Mouse (Mus musculus): ENCODE data around the gene Ndufaf2. TPM values are rescaled to one million over a fixed set of nuclear protein-coding genes. Genes with fewer than 3 reads are reported as not detected.

Ndufaf2 gene
- polyA plus RNA-seq, 1 experiment from 2014 or later, result 59.3 TPM

- no peak overlapping the region for H3K9ac ChIP-seq
- H3K9me3 ChIP-seq, result no peaks in the 10 kb centered on the region
- H3K4me2 ChIP-seq, result no peak overlapping the region
- H3K27ac ChIP-seq, result no peak overlapping the region
- H3K36me3 ChIP-seq, result no peaks in the 10 kb centered on the region
- 56% methylated on average over 6 of the region's 6 CpGs for WGBS
- no peaks in the 10 kb centered on the region for H3K27me3 ChIP-seq
- no peak overlapping the region for H3K4me3 ChIP-seq
- H3K4me1 ChIP-seq, result no peaks in the 10 kb centered on the region
- no peak for ATAC-seq (ENCODE audit: insufficient number of reproducible peaks, low FRiP score, low TSS enrichment, low read depth)
Measured at GRCm38 (mm10) chr13:108132031-108132819, 26.2 kb downstream of the Ndufaf2 start.

- 92% methylated on average over 5 of the region's 5 CpGs for WGBS
- Histone ChIP-seq H3K4me2 (no peak overlapping the region), H3K27ac (no peak overlapping the region), H3K9me3 (no peaks in the 10 kb centered on the region), H3K27me3 (no peaks in the 10 kb centered on the region), H3K36me3 (no peaks in the 10 kb centered on the region), H3K4me1 (no peaks in the 10 kb centered on the region), H3K9ac (no peak overlapping the region), H3K4me3 (no peak overlapping the region)
- no peak for ATAC-seq (ENCODE audit: insufficient number of reproducible peaks, low FRiP score, low TSS enrichment, low read depth)
Measured at GRCm38 (mm10) chr13:108130737-108131136, 27.7 kb downstream of the Ndufaf2 start.

- Histone ChIP-seq H3K9ac (no peak overlapping the region), H3K4me3 (no peak overlapping the region), H3K27me3 (no peaks in the 10 kb centered on the region), H3K36me3 (no peaks in the 10 kb centered on the region), H3K4me2 (no peak overlapping the region), H3K27ac (no peak overlapping the region), H3K4me1 (0 out of 2 replicates have a peak, but pooled peaks cover 2% of the 10 kb centered on the region), H3K9me3 (no peaks in the 10 kb centered on the region)
- 52% methylated on average over 7 of the region's 7 CpGs for WGBS
- ATAC-seq (ENCODE audit: insufficient number of reproducible peaks, low FRiP score, low TSS enrichment, low read depth), result no peak
Measured at GRCm38 (mm10) chr13:108129070-108129469, 29.4 kb downstream of the Ndufaf2 start.

- Histone ChIP-seq H3K9me3 (no peaks in the 10 kb centered on the region), H3K27ac (no peak overlapping the region), H3K4me1 (0 out of 2 replicates have a peak, but pooled peaks cover 2% of the 10 kb centered on the region), H3K4me2 (no peak overlapping the region), H3K27me3 (no peaks in the 10 kb centered on the region), H3K36me3 (no peaks in the 10 kb centered on the region), H3K9ac (no peak overlapping the region), H3K4me3 (no peak overlapping the region)
- WGBS, result 56% methylated on average over 1 of the region's 1 CpGs
- ATAC-seq (ENCODE audit: insufficient number of reproducible peaks, low FRiP score, low TSS enrichment, low read depth), result no peak
Measured at GRCm38 (mm10) chr13:108127883-108128282, 30.5 kb downstream of the Ndufaf2 start.

- H3K27ac ChIP-seq, result no peak overlapping the region
- no peak overlapping the region for H3K4me2 ChIP-seq
- H3K4me1 ChIP-seq, result 0 out of 2 replicates have a peak, but pooled peaks cover 2% of the 10 kb centered on the region
- no peaks in the 10 kb centered on the region for H3K27me3 ChIP-seq
- ATAC-seq (ENCODE audit: insufficient number of reproducible peaks, low FRiP score, low TSS enrichment, low read depth), result no peak
- no peaks in the 10 kb centered on the region for H3K9me3 ChIP-seq
- 8% methylated on average over 1 of the region's 1 CpGs for WGBS
- H3K4me3 ChIP-seq, result no peak overlapping the region
- no peaks in the 10 kb centered on the region for H3K36me3 ChIP-seq
- H3K9ac ChIP-seq, result no peak overlapping the region
Measured at GRCm38 (mm10) chr13:108127130-108127529, 31.3 kb downstream of the Ndufaf2 start.

GRCm38 (mm10) chr13:108126246-108126645 lies 32.2 kb downstream of the Ndufaf2 start:
- H3K36me3 ChIP-seq, result no peaks in the 10 kb centered on the region
- no peak overlapping the region for H3K9ac ChIP-seq
- WGBS, result 84% methylated on average over 2 of the region's 2 CpGs
- no peak overlapping the region for H3K4me3 ChIP-seq
- H3K4me2 ChIP-seq, result no peak overlapping the region
- no peak overlapping the region for H3K27ac ChIP-seq
- H3K27me3 ChIP-seq, result no peaks in the 10 kb centered on the region
- H3K9me3 ChIP-seq, result no peaks in the 10 kb centered on the region
- no peak for ATAC-seq (ENCODE audit: insufficient number of reproducible peaks, low FRiP score, low TSS enrichment, low read depth)
- H3K4me1 ChIP-seq, result 0 out of 2 replicates have a peak, but pooled peaks cover 2% of the 10 kb centered on the region

- 84% methylated on average over 11 of the region's 11 CpGs for WGBS
- no peak for ATAC-seq (ENCODE audit: insufficient number of reproducible peaks, low FRiP score, low TSS enrichment, low read depth)
- no peak overlapping the region for H3K4me2 ChIP-seq
Measured at GRCm38 (mm10) chr13:108124096-108124495, 34.3 kb downstream of the Ndufaf2 start.

GRCm38 (mm10) chr13:108123109-108123723 lies 35.2 kb downstream of the Ndufaf2 start:
- Histone ChIP-seq H3K4me2 (no peak overlapping the region), H3K9ac (no peak overlapping the region), H3K36me3 (no peaks in the 10 kb centered on the region), H3K4me3 (no peak overlapping the region), H3K4me1 (0 out of 2 replicates have a peak, but pooled peaks cover 2% of the 10 kb centered on the region), H3K27me3 (no peaks in the 10 kb centered on the region), H3K27ac (no peak overlapping the region), H3K9me3 (no peaks in the 10 kb centered on the region)
- WGBS, result 30% methylated on average over 15 of the region's 15 CpGs
- ATAC-seq (ENCODE audit: insufficient number of reproducible peaks, low FRiP score, low TSS enrichment, low read depth), result no peak

More at GRCm38 (mm10) chr13:108124096-108124495, 34.3 kb downstream of the Ndufaf2 start:
- Histone ChIP-seq H3K4me1 (0 out of 2 replicates have a peak, but pooled peaks cover 2% of the 10 kb centered on the region), H3K9me3 (no peaks in the 10 kb centered on the region), H3K4me3 (no peak overlapping the region), H3K27me3 (no peaks in the 10 kb centered on the region), H3K9ac (no peak overlapping the region), H3K36me3 (no peaks in the 10 kb centered on the region), H3K27ac (no peak overlapping the region)

GRCm38 (mm10) chr13:108119411-108120310 lies 38.8 kb downstream of the Ndufaf2 start:
- ATAC-seq (ENCODE audit: insufficient number of reproducible peaks, low FRiP score, low TSS enrichment, low read depth), result no peak
- Histone ChIP-seq H3K36me3 (no peaks in the 10 kb centered on the region), H3K27me3 (no peaks in the 10 kb centered on the region), H3K9me3 (no peaks in the 10 kb centered on the region), H3K4me2 (no peak overlapping the region), H3K4me3 (no peak overlapping the region), H3K27ac (no peak overlapping the region), H3K4me1 (0 out of 2 replicates have a peak, but pooled peaks cover 2% of the 10 kb centered on the region), H3K9ac (no peak overlapping the region)
- 79% methylated on average over 9 of the region's 9 CpGs for WGBS

GRCm38 (mm10) chr13:108118188-108118587 lies 40.2 kb downstream of the Ndufaf2 start:
- H3K9ac ChIP-seq, result no peak overlapping the region
- no peak overlapping the region for H3K27ac ChIP-seq
- no peaks in the 10 kb centered on the region for H3K9me3 ChIP-seq
- no peak for ATAC-seq (ENCODE audit: insufficient number of reproducible peaks, low FRiP score, low TSS enrichment, low read depth)
- no peak overlapping the region for H3K4me3 ChIP-seq
- H3K4me2 ChIP-seq, result no peak overlapping the region
- WGBS, result 59% methylated on average over 1 of the region's 1 CpGs
- H3K27me3 ChIP-seq, result no peaks in the 10 kb centered on the region
- H3K36me3 ChIP-seq, result no peaks in the 10 kb centered on the region
- H3K4me1 ChIP-seq, result no peaks in the 10 kb centered on the region

GRCm38 (mm10) chr13:108117654-108118053 lies 40.8 kb downstream of the Ndufaf2 start:
- Histone ChIP-seq H3K4me2 (no peak overlapping the region), H3K36me3 (no peaks in the 10 kb centered on the region), H3K9me3 (no peaks in the 10 kb centered on the region), H3K4me1 (no peaks in the 10 kb centered on the region), H3K4me3 (no peak overlapping the region), H3K27me3 (no peaks in the 10 kb centered on the region), H3K9ac (no peak overlapping the region), H3K27ac (no peak overlapping the region)
- no peak for ATAC-seq (ENCODE audit: insufficient number of reproducible peaks, low FRiP score, low TSS enrichment, low read depth)

All from limb, embryonic 15.5 days (tissue).